Mouse (Mus musculus) myocyte (in vitro differentiated cells): ENCODE results near the gene Disp3. TPM values are rescaled to one million over a fixed set of nuclear protein-coding genes. Genes with fewer than 3 reads are reported as not detected.

Source experiments
- H3K27me3 ChIP-seq: one replicate; pipeline ENCODE4 v1.6.1; 2011; ENCODE audit not compliant: control insufficient read depth, insufficient read depth, insufficient read length
- H3K36me3 ChIP-seq: one replicate; pipeline ENCODE4 v1.6.1; 2011; ENCODE audit not compliant: control insufficient read depth, insufficient read depth
- H3K4me2 ChIP-seq: one replicate; pipeline ENCODE4 v1.6.1; 2011; ENCODE audit warnings: low read depth, control low read depth
- H3K4me3 ChIP-seq: one replicate; pipeline ENCODE4 v1.5.1; 2011; ENCODE audit warnings: mild to moderate bottlenecking, control low read depth, moderate library complexity
- H3K79me2 ChIP-seq: one replicate; pipeline ENCODE4 v1.6.1; 2011; ENCODE audit not compliant: control insufficient read depth, insufficient read depth
- H3ac ChIP-seq: one replicate; pipeline ENCODE4 v1.6.1; 2011; ENCODE audit not compliant: control insufficient read depth, insufficient read length
- CEBPB ChIP-seq: IDR thresholded peaks from 2 replicates; pipeline ENCODE4 v1.6.1; 2011; ENCODE audit warnings: mild to moderate bottlenecking, moderate library complexity; ENCODE audit not compliant: poor library complexity, insufficient read depth, severe bottlenecking
- E2F4 ChIP-seq: IDR thresholded peaks from one replicate; pipeline ENCODE4 v1.6.1; 2011; ENCODE audit warnings: mild to moderate bottlenecking, control low read depth, moderate library complexity; ENCODE audit not compliant: insufficient read depth
- MAX ChIP-seq: IDR thresholded peaks from one replicate; pipeline ENCODE4 v1.6.1; 2011; ENCODE audit warnings: low read depth, mild to moderate bottlenecking, control low read depth
- MYOD1 ChIP-seq, 3 experiments: IDR thresholded peaks; one replicate each; pipeline ENCODE4 v1.6.1; 2011; ENCODE audit warnings: control low read depth in 2 of 3, low read depth in 2 of 3, mild to moderate bottlenecking in 2 of 3, moderate library complexity in 1 of 3; ENCODE audit not compliant: insufficient read length in 2 of 3, control insufficient read depth in 1 of 3
- MYOG ChIP-seq, 3 experiments: IDR thresholded peaks; one replicate each; pipeline ENCODE4 v1.6.1; 2011; ENCODE audit warnings: control low read depth in 2 of 3, low read depth in 2 of 3, mild to moderate bottlenecking in 2 of 3; ENCODE audit not compliant: insufficient read length in 2 of 3, control insufficient read depth in 1 of 3, insufficient read depth in 1 of 3
- POLR2A ChIP-seq: IDR thresholded peaks from one replicate; pipeline ENCODE4 v1.6.1; 2011; ENCODE audit warnings: low read depth, mild to moderate bottlenecking, control low read depth, moderate library complexity; ENCODE audit not compliant: insufficient read length
- POLR2AphosphoS2 ChIP-seq: IDR thresholded peaks from one replicate; pipeline ENCODE4 v1.6.1; 2011; ENCODE audit warnings: low read depth, control low read depth; ENCODE audit not compliant: insufficient read length
- REST ChIP-seq: IDR thresholded peaks from one replicate; pipeline ENCODE4 v1.6.1; 2011; ENCODE audit warnings: mild to moderate bottlenecking, control low read depth, moderate library complexity; ENCODE audit not compliant: insufficient read depth, insufficient read length
- SRF ChIP-seq: IDR thresholded peaks from one replicate; pipeline ENCODE4 v1.6.1; 2011; ENCODE audit warnings: low read depth; ENCODE audit not compliant: control insufficient read depth, insufficient read length
- TCF12 ChIP-seq: IDR thresholded peaks from one replicate; pipeline ENCODE4 v1.6.1; 2011; ENCODE audit warnings: mild to moderate bottlenecking, control low read depth; ENCODE audit not compliant: poor library complexity, insufficient read depth, severe bottlenecking
- TCF3 ChIP-seq: IDR thresholded peaks from one replicate; pipeline ENCODE4 v1.6.1; 2011; ENCODE audit warnings: low read depth, control low read depth; ENCODE audit not compliant: insufficient read length
- USF1 ChIP-seq: IDR thresholded peaks from one replicate; pipeline ENCODE4 v1.6.1; 2011; ENCODE audit warnings: low read depth, mild to moderate bottlenecking, control low read depth, moderate library complexity
- polyA plus RNA-seq: library from polyadenylated mRNA; unstranded; fragments of >200 nt; fragmentation: generic; extraction: Trizol; gene quantifications from one replicate; pipeline ENCODE4 v1.2.1, GENCODE M21; 2012; ENCODE audit warnings: missing spikeins

Disp3 gene
- polyA plus RNA-seq, 1 experiment = 0.01 TPM

DNA sequence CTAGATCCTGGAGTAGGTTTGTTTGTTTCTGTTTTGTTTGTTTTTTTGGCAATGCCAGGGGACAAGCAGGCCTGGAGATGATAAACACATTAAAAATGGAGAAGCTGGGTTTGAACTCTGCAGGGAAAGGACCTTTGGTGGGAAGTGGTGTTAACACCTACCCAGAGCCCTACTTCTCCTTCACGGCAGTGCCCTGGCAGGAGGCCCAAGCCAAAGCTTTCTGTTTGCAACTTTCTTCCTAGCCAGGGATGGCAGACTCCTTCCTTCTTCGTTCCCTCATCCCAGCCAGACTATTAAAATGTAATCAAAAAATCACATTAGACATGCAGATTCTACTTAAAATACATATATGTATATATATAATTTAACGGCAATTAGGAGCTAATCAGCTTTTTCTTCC lies 13.1 kb downstream of the Disp3 start:
- peaks cover 18% of the 10 kb centered on the region for H3K27me3 ChIP-seq
- H3K4me2 ChIP-seq = no peak overlapping the region
- no peaks in the 10 kb centered on the region for H3K79me2 ChIP-seq
- no peak overlapping the region for H3ac ChIP-seq
- TF ChIP-seq POLR2AphosphoS2 (no peak), POLR2A (no peak), MYOD1 (IDR thresholded peaks at IDR 0.05; ENCODE audit: control insufficient read depth in 1 of 3, insufficient read length in 2 of 3, low read depth in 2 of 3) (no peak), MAX (no peak), REST (no peak)
- H3K36me3 ChIP-seq = no peaks in the 10 kb centered on the region
- no peak overlapping the region for H3K4me3 ChIP-seq

- Histone ChIP-seq H3K4me3 (no peak overlapping the region), H3K4me2 (no peak overlapping the region), H3ac (no peak overlapping the region), H3K36me3 (no peaks in the 10 kb centered on the region), H3K79me2 (no peaks in the 10 kb centered on the region), H3K27me3 (peaks cover 18% of the 10 kb centered on the region)
- no peak for TF ChIP-seq POLR2A
- no peak for TF ChIP-seq MYOD1 (IDR thresholded peaks at IDR 0.05; ENCODE audit: control insufficient read depth in 1 of 3, insufficient read length in 2 of 3, low read depth in 2 of 3)
- TF ChIP-seq E2F4 = no peak
- no peak for TF ChIP-seq MAX
- no peak for TF ChIP-seq REST
- TF ChIP-seq MYOG (IDR thresholded peaks at IDR 0.05; ENCODE audit: control insufficient read depth in 1 of 3, insufficient read depth in 1 of 3, insufficient read length in 2 of 3, low read depth in 2 of 3) = no peak
- TF ChIP-seq TCF12 = no peak
- no peak for TF ChIP-seq CEBPB
- no peak for TF ChIP-seq POLR2AphosphoS2
- no peak for TF ChIP-seq TCF3
- no peak for TF ChIP-seq SRF
- no peak for TF ChIP-seq USF1
These were observed 14.5 kb downstream of the Disp3 start for GRCm38 (mm10) chr4:148273229-148273628.

DNA sequence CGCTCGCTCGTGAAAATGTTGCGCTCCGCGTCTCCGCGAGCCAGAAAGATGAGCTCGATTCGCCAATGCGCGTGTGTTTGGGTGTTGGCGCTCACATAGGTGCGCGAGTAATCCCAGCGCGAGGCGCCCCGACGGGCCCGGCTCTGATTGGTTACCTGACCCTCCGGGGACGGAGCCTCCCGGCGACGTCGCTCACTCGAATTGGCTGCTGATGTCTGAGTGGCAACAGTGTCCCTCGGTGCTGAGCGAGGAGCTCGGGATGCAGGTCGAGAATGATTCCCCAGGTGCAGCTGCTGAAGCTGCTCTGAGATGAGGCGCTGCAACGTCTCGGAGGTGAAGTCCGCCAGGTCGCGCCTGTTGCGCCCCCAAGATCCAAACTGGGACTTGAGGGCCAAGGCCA lies 16.1 kb downstream of the Disp3 start:
- no peaks in the 10 kb centered on the region for H3K36me3 ChIP-seq
- H3K79me2 ChIP-seq = no peaks in the 10 kb centered on the region
- H3K4me3 ChIP-seq = no peak overlapping the region
- H3ac ChIP-seq = no peak overlapping the region
- peaks cover 18% of the 10 kb centered on the region for H3K27me3 ChIP-seq
- H3K4me2 ChIP-seq = no peak overlapping the region
- TF ChIP-seq POLR2AphosphoS2 (no peak), CEBPB (no peak), E2F4 (no peak), SRF (no peak), MYOD1 (IDR thresholded peaks at IDR 0.05; ENCODE audit: control insufficient read depth in 1 of 3, insufficient read length in 2 of 3, low read depth in 2 of 3) (no peak)

DNA sequence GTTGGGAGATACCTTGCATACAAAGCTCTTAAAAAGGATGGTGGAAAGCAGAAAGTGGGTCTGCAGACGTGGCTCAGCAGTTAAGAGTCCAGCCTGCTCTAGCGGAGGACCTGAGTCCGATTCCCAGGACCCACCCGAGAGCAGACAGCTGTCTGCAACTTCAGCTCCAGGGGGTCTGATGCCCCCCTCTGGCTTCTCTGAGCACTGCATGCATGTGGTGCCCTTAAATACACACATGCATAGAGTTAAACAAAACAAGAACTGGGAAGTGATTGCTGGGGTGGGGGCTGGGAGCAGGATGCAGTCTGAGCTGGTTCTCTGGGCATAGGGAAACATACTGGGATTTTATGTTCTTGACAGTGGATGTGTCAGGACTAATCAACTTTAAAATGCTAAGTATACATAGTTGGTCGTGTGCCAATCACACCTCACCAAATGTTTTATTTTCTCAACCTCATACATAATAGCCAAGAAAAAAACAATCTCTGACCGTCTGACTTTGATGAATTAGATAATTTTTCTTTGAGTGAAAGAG lies 20.7 kb downstream of the Disp3 start:
- H3K79me2 ChIP-seq = no peaks in the 10 kb centered on the region
- H3K4me3 ChIP-seq = no peak overlapping the region
- no peaks in the 10 kb centered on the region for H3K36me3 ChIP-seq
- no peak for TF ChIP-seq E2F4
- TF ChIP-seq REST = no peak
- TF ChIP-seq SRF = no peak
- TF ChIP-seq CEBPB = no peak
- TF ChIP-seq TCF12 = no peak
- no peak for TF ChIP-seq TCF3
- TF ChIP-seq MYOG (IDR thresholded peaks at IDR 0.05; ENCODE audit: control insufficient read depth in 1 of 3, insufficient read depth in 1 of 3, insufficient read length in 2 of 3, low read depth in 2 of 3) = no peak
- no peak for TF ChIP-seq POLR2AphosphoS2
- TF ChIP-seq MAX = no peak
- TF ChIP-seq MYOD1 (IDR thresholded peaks at IDR 0.05; ENCODE audit: control insufficient read depth in 1 of 3, insufficient read length in 2 of 3, low read depth in 2 of 3) = no peak
- no peak for TF ChIP-seq POLR2A
- TF ChIP-seq USF1 = no peak
- no peak overlapping the region for H3ac ChIP-seq
- H3K4me2 ChIP-seq = no peak overlapping the region
- H3K27me3 ChIP-seq = peaks cover 4% of the 10 kb centered on the region

GRCm38 (mm10) chr4:148259941-148260340 lies 27.8 kb downstream of the Disp3 start:
- Histone ChIP-seq H3K79me2 (no peaks in the 10 kb centered on the region), H3K4me3 (no peak overlapping the region), H3K27me3 (peaks cover 9% of the 10 kb centered on the region), H3K4me2 (no peak overlapping the region), H3K36me3 (no peaks in the 10 kb centered on the region), H3ac (no peak overlapping the region)
- no peak for TF ChIP-seq USF1
- TF ChIP-seq MYOD1 (IDR thresholded peaks at IDR 0.05; ENCODE audit: control insufficient read depth in 1 of 3, insufficient read length in 2 of 3, low read depth in 2 of 3) = no peak
- no peak for TF ChIP-seq POLR2A
- no peak for TF ChIP-seq TCF12
- TF ChIP-seq SRF = no peak
- TF ChIP-seq CEBPB = no peak
- no peak for TF ChIP-seq E2F4
- no peak for TF ChIP-seq MYOG (IDR thresholded peaks at IDR 0.05; ENCODE audit: control insufficient read depth in 1 of 3, insufficient read depth in 1 of 3, insufficient read length in 2 of 3, low read depth in 2 of 3)
